In the genomic region with DNA sequence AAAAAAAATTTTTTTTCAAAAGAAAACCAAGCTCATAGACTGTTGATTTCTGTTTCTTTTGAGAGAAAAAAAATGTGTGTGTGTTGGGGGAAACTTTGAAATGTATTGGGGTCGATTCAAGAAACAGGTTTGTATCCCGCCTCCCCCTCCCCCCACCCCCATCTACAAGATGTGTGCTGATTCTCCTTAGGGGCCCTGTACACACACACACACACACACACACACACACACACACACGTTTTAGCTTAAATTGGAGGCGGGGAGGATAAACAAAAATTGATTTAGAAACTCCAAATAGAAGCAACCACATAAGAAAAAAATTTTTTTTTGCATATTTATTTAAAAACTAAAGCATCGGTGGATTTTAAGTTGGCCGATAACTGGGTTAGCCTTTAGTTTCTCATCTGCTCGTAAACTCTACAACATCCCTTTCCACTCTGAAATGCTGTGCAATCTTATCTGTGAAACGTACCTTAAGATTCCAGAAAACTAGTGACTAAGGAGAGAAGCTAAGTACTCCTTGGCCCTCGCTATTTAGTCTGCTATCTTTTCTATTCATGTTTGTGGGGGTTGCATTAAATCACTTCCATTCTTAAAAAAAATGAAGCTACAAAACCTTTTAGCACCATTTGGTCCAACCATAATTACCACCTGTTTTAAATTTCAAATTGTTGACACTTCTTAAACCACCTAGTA, we compare ENCODE assay signal across 1 mouse cellular context.
TF ChIP-seq lines count a peak whose summit lies in the region.

No protein-coding gene starts in this region.

TF ChIP-seq in MEL, 35 proteins besides CTCF, POLR2A, EP300 and RAD21:
- TF ChIP-seq ETS1 (IDR thresholded peaks at IDR 0.05; ENCODE audit: low read depth, low read length) (no peak), TCF12 (IDR thresholded peaks at IDR 0.05; ENCODE audit: low read depth, low read length) (no peak), SMC3 (IDR thresholded peaks at IDR 0.05; ENCODE audit: low read depth, low read length) (no peak), ZMIZ1 (IDR thresholded peaks at IDR 0.05; ENCODE audit: low read depth, low read length) (no peak), HCFC1 (IDR thresholded peaks at IDR 0.05; ENCODE audit: low read depth, low read length) (no peak), UBTF (IDR thresholded peaks at IDR 0.05; ENCODE audit: borderline replicate concordance, insufficient read depth, low read depth, low read length) (no peak), TAL1 (IDR thresholded peaks at IDR 0.05; ENCODE audit: low read length) (no peak), MYC (IDR thresholded peaks at IDR 0.05; ENCODE audit: low read depth, low read length) (no peak), GABPA (IDR thresholded peaks at IDR 0.05; ENCODE audit: low read depth, low read length) (no peak), NRF1 (IDR thresholded peaks at IDR 0.05; ENCODE audit: insufficient read depth, low read depth, low read length, poor library complexity, severe bottlenecking) (no peak), MYB (IDR thresholded peaks at IDR 0.05; ENCODE audit: low read depth, low read length) (no peak), TBP (IDR thresholded peaks at IDR 0.05; ENCODE audit: low read depth, low read length) (no peak), RCOR1 (IDR thresholded peaks at IDR 0.05; ENCODE audit: low read depth, low read length) (no peak), MAFK (IDR thresholded peaks at IDR 0.05; ENCODE audit: borderline replicate concordance, low read depth, low read length) (no peak), POLR2AphosphoS5 (IDR thresholded peaks at IDR 0.05; ENCODE audit: borderline replicate concordance, low read depth, low read length) (no peak), CHD1 (IDR thresholded peaks at IDR 0.05; ENCODE audit: low read depth, low read length) (no peak), ZNF384 (IDR thresholded peaks at IDR 0.05; ENCODE audit: low read depth, low read length) (peak; percentile 78), BHLHE40 (IDR thresholded peaks at IDR 0.05; ENCODE audit: borderline replicate concordance, low read depth, low read length) (no peak), MXI1 (IDR thresholded peaks at IDR 0.05; ENCODE audit: low read depth, low read length) (0 out of 2 replicates have a peak, but pooled peaks have one; percentile 9), GATA1 (IDR thresholded peaks at IDR 0.05; ENCODE audit: low read depth, low read length) (0 out of 2 replicates have a peak, but pooled peaks have one; percentile 38), USF1 (IDR thresholded peaks at IDR 0.05; ENCODE audit: low read depth, low read length) (no peak), ZKSCAN1 (IDR thresholded peaks at IDR 0.05; ENCODE audit: low read depth, low read length) (no peak), USF2 (IDR thresholded peaks at IDR 0.05; ENCODE audit: borderline replicate concordance in 1 of 2, insufficient read depth in 1 of 2, low read depth in 1 of 2, low read length in 2 of 2) (no peak), E2F4 (IDR thresholded peaks at IDR 0.05; ENCODE audit: borderline replicate concordance, low read depth, low read length) (0 out of 2 replicates have a peak, but pooled peaks have one; percentile 1), POLR2AphosphoS2 (IDR thresholded peaks at IDR 0.05; ENCODE audit: low read length) (no peak)
